Mouse (Mus musculus) CD4-positive, CD25-positive, alpha-beta regulatory T cell (primary cell): ENCODE measurements around the gene Rsg1. TPM values are rescaled to one million over a fixed set of nuclear protein-coding genes. Genes with fewer than 3 reads are reported as not detected.

Source experiments
- polyA plus RNA-seq: library from polyadenylated mRNA; unstranded; fragments of 100-300 nt; shearing (Covaris generic); gene quantifications from one replicate; pipeline ENCODE4 v1.2.1, GENCODE M21; 2017

The Rsg1 gene
- 5.5 TPM for polyA plus RNA-seq

GRCm38 (mm10) chr4:141213770-141214336 lies at the start of gene Rsg1:
Rsg1 (plus strand) TSS chr4:141213956.

GRCm38 (mm10) chr4:141239388-141240125 lies 25.8 kb downstream of the Rsg1 start, which contains the start of gene Arhgef19:
Arhgef19 (plus strand) TSS chr4:141239499.

Other genes with a start within 250 kb of the Rsg1 start
- gene Atp13a2, start 227.1 kb upstream of the Rsg1 start, polyA plus RNA-seq, result 58.0 TPM
- gene Mfap2, start 203.5 kb upstream of the Rsg1 start, polyA plus RNA-seq, result not detected
- gene Crocc, start 153.4 kb upstream of the Rsg1 start, polyA plus RNA-seq, result 5.6 TPM
- 141 TPM for gene Necap2, start 135.6 kb upstream of the Rsg1 start, polyA plus RNA-seq
- gene Spata21, start 125.6 kb upstream of the Rsg1 start, polyA plus RNA-seq, result 0.49 TPM
- 62.5 TPM for gene Szrd1, start 74.2 kb upstream of the Rsg1 start, polyA plus RNA-seq
- 22.4 TPM for gene Fbxo42, start 66.0 kb upstream of the Rsg1 start, polyA plus RNA-seq
- not detected for gene Arhgef19, start 25.5 kb downstream of the Rsg1 start, polyA plus RNA-seq
- gene Epha2, start 87.3 kb downstream of the Rsg1 start, polyA plus RNA-seq, result not detected
- not detected for gene Fam131c, start 154.3 kb downstream of the Rsg1 start, polyA plus RNA-seq
- gene Clcnka, start 184.8 kb downstream of the Rsg1 start, polyA plus RNA-seq, result not detected
- gene Clcnkb, start 202.1 kb downstream of the Rsg1 start, polyA plus RNA-seq, result 0.30 TPM
- not detected for gene Hspb7, start 206.8 kb downstream of the Rsg1 start, polyA plus RNA-seq
- gene Srarp, start 222.1 kb downstream of the Rsg1 start, polyA plus RNA-seq, result not detected
- 36.6 TPM for gene Zbtb17, start 230.7 kb downstream of the Rsg1 start, polyA plus RNA-seq